Mouse (Mus musculus): ENCODE results near the gene Gas1. TPM values are rescaled to one million over a fixed set of nuclear protein-coding genes. Genes with fewer than 3 reads are reported as not detected.

The Gas1 gene
- polyA plus RNA-seq (2014; fragmentation: Illumina TruSeq; extraction: RNeasy Lipid Tissue Mini Kit (QIAGEN cat#74804); ENCODE audit: low replicate concordance), result 13.0 TPM

GRCm38 (mm10) chr13:60177106-60177796, at the start of gene Gas1:
Gene Gas1 (minus strand): TSS chr13:60177365.

